Mouse (Mus musculus) limb, embryonic 13.5 days (tissue): ENCODE data around the gene Il7r. TPM values are rescaled to one million over a fixed set of nuclear protein-coding genes. Genes with fewer than 3 reads are reported as not detected.

ENCODE experiments used
- ATAC-seq: fragments of 200-750 bp; cut with Nextera tagmentation; 2 replicates; pipeline ENCODE4 v1.8.0; 2017; ENCODE audit warnings: low read depth, moderate number of reproducible peaks, moderate TSS enrichment; ENCODE audit not compliant: low FRiP score
- H3K27ac ChIP-seq: fragments of 300-500 bp; sonication (generic); 2 replicates; pipeline ENCODE4 v1.5.1; 2015; ENCODE audit warnings: inconsistent platforms, mild to moderate bottlenecking, moderate library complexity
- H3K27me3 ChIP-seq: fragments of 300-500 bp; sonication (generic); 2 replicates; pipeline ENCODE4 v1.6.1; 2015; ENCODE audit warnings: mild to moderate bottlenecking, inconsistent platforms
- H3K36me3 ChIP-seq: fragments of 300-500 bp; sonication (generic); 2 replicates; pipeline ENCODE4 v1.6.1; 2015; ENCODE audit warnings: inconsistent platforms, mild to moderate bottlenecking, moderate library complexity
- H3K4me1 ChIP-seq: fragments of 300-500 bp; sonication (generic); 2 replicates; pipeline ENCODE4 v1.6.1; 2015; ENCODE audit warnings: inconsistent platforms
- H3K4me2 ChIP-seq: fragments of 300-500 bp; sonication (generic); replicated peaks from 2 replicates; pipeline ENCODE4 v1.6.1; 2015; ENCODE audit warnings: inconsistent platforms, mild to moderate bottlenecking, moderate library complexity
- H3K4me3 ChIP-seq: fragments of 300-500 bp; sonication (generic); 2 replicates; pipeline ENCODE4 v1.5.1; 2015; ENCODE audit warnings: moderate library complexity, mild to moderate bottlenecking, inconsistent platforms
- H3K9ac ChIP-seq: fragments of 300-500 bp; sonication (generic); 2 replicates; pipeline ENCODE4 v1.6.1; 2015; ENCODE audit warnings: mild to moderate bottlenecking, inconsistent platforms
- H3K9me3 ChIP-seq: fragments of 300-500 bp; sonication (generic); 2 replicates; pipeline ENCODE4 v1.6.1; 2016; ENCODE audit warnings: inconsistent platforms
- WGBS: fragments of 180-500 bp; shearing (Covaris S2); methylation state at CpG from one replicate; pipeline ENCODE4 v1.1.7; 2015; 5-methylcytosine and 5-hydroxymethylcytosine counted together
- polyA plus RNA-seq: library from polyadenylated mRNA; unstranded; fragments of >200 nt; fragmentation: Nextera tagmentation; extraction: Ambion mirVana; gene quantifications from 2 replicates; pipeline ENCODE4 v1.2.1, GENCODE M21; 2015

The Il7r gene
- polyA plus RNA-seq, 1 experiment from 2014 or later: 0.14 TPM

DNA sequence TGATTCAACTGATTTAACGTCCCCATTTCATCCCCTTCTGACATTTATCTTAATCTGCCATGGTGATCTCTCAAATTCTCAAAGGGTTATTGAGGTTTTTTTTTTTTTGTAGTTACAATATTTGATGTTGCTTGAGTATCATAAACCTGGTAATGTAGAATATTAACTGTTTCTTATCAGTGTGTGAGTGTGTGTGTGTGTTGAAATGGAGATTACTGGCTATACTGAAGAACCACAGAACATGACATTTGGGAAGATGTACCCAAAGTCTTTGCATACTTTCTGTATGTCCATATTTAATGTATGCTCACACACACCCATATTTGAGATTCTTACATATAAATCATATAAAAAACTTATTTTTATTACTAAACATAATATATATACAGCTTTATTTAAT is 65.9 kb downstream of the Il7r start:
- peaks cover 4% of the 10 kb centered on the region; the same call in 1 of the 2 replicates for H3K9me3 ChIP-seq
- no peaks in the 10 kb centered on the region for H3K36me3 ChIP-seq
- no peak overlapping the region for H3K4me2 ChIP-seq
- H3K4me1 ChIP-seq: no peaks in the 10 kb centered on the region
- H3K4me3 ChIP-seq: no peak overlapping the region
- H3K27me3 ChIP-seq: no peaks in the 10 kb centered on the region
- 57% methylated on average over 1 of the region's 1 CpGs for WGBS
- no peak overlapping the region for H3K9ac ChIP-seq
- H3K27ac ChIP-seq: no peak overlapping the region
- no peak for ATAC-seq

- Histone ChIP-seq H3K4me3 (no peak overlapping the region), H3K36me3 (no peaks in the 10 kb centered on the region), H3K4me1 (no peaks in the 10 kb centered on the region), H3K9me3 (no peaks in the 10 kb centered on the region), H3K4me2 (no peak overlapping the region), H3K27me3 (no peaks in the 10 kb centered on the region), H3K9ac (no peak overlapping the region), H3K27ac (no peak overlapping the region)
- 59% methylated on average over 7 of the region's 7 CpGs for WGBS
- no peak for ATAC-seq
Measured at GRCm38 (mm10) chr15:9463521-9464027, 66.4 kb downstream of the Il7r start.

Other genes with a start within 250 kb of the Il7r start
- not detected in 2 replicates for gene Ugt3a2, start 194.6 kb downstream of the Il7r start, polyA plus RNA-seq
- 0.97 and 1.2 TPM in 2 replicates for gene Capsl, start 94.1 kb downstream of the Il7r start, polyA plus RNA-seq
- gene Spef2, start 218.7 kb upstream of the Il7r start, polyA plus RNA-seq: 0.18 and 0.23 TPM in 2 replicates